Mouse (Mus musculus) hindbrain, embryonic 16.5 days (tissue): ENCODE results near the gene Cox7a1. TPM values are rescaled to one million over a fixed set of nuclear protein-coding genes. Genes with fewer than 3 reads are reported as not detected.
"Not testable (repeated sequence)": the region's sequence is repeated elsewhere in the genome, so short reads cannot be mapped to it uniquely, and the experiment has no call there.

ENCODE experiments used
- ATAC-seq: fragments of 200-750 bp; cut with Nextera tagmentation; 2 replicates; pipeline ENCODE4 v1.8.0; 2017; ENCODE audit warnings: moderate TSS enrichment, moderate library complexity
- H3K27ac ChIP-seq: fragments of 300-500 bp; sonication (generic); 2 replicates; pipeline ENCODE4 v1.5.1; 2014; ENCODE audit warnings: low read depth, mild to moderate bottlenecking, control low read depth, low read length, moderate library complexity
- H3K27me3 ChIP-seq: fragments of 300-500 bp; sonication (generic); replicated peaks from 2 replicates; pipeline ENCODE4 v1.6.1; 2014; ENCODE audit warnings: low read length; ENCODE audit not compliant: control insufficient read depth, insufficient read depth
- H3K36me3 ChIP-seq: fragments of 300-500 bp; sonication (generic); 2 replicates; pipeline ENCODE4 v1.6.1; 2014; ENCODE audit warnings: mild to moderate bottlenecking, low read length, moderate library complexity, mixed read lengths; ENCODE audit not compliant: control insufficient read depth, insufficient read depth
- H3K4me1 ChIP-seq: fragments of 300-500 bp; sonication (generic); 2 replicates; pipeline ENCODE4 v1.6.1; 2014; ENCODE audit warnings: low read depth, low read length; ENCODE audit not compliant: control insufficient read depth, insufficient read depth
- H3K4me2 ChIP-seq: fragments of 300-500 bp; sonication (generic); 2 replicates; pipeline ENCODE4 v1.6.1; 2014; ENCODE audit warnings: mild to moderate bottlenecking, low read length, control low read depth, moderate library complexity
- H3K4me3 ChIP-seq: fragments of 300-500 bp; sonication (generic); 2 replicates; pipeline ENCODE4 v1.5.1; 2014; ENCODE audit warnings: mild to moderate bottlenecking, low read length, control low read depth, moderate library complexity
- H3K9ac ChIP-seq: fragments of 300-500 bp; sonication (generic); 2 replicates; pipeline ENCODE4 v1.6.1; 2014; ENCODE audit warnings: low read depth, mild to moderate bottlenecking, control low read depth, low read length, moderate library complexity
- H3K9me3 ChIP-seq: fragments of 300-500 bp; sonication (generic); 2 replicates; pipeline ENCODE4 v1.6.1; 2014; ENCODE audit warnings: mild to moderate bottlenecking, low read length, moderate library complexity; ENCODE audit not compliant: control insufficient read depth
- WGBS: fragments of 180-500 bp; shearing (Covaris S2); extraction: QIAGEN DNeasy Blood & Tissue Kit; methylation state at CpG from one replicate; pipeline ENCODE4 v1.1.7; 2014; 5-methylcytosine and 5-hydroxymethylcytosine counted together
- polyA plus RNA-seq: library from polyadenylated mRNA; unstranded; fragments of >200 nt; fragmentation: Nextera tagmentation; extraction: Ambion mirVana; gene quantifications from 2 replicates; pipeline ENCODE4 v1.2.1, GENCODE M21; 2015

Cox7a1 gene
- polyA plus RNA-seq, 1 experiment from 2014 or later: 5.6 TPM

- no peak for ATAC-seq
- Histone ChIP-seq H3K4me3 (peak overlapping the region; percentile 52), H3K27me3 (no peaks in the 10 kb centered on the region), H3K36me3 (peaks cover 10% of the 10 kb centered on the region), H3K4me2 (peak overlapping the region; percentile 50), H3K4me1 (peaks cover 15% of the 10 kb centered on the region), H3K9ac (peak overlapping the region; percentile 79), H3K9me3 (peaks cover under 1% of the 10 kb centered on the region), H3K27ac (peak overlapping the region; percentile 95)
- 2% methylated on average over 21 of the region's 21 CpGs for WGBS
Measured at GRCm38 (mm10) chr7:30168914-30169582, 14.9 kb upstream of the Cox7a1 start.

- WGBS: under 1% methylated on average over 36 of the region's 36 CpGs
- peak; percentile 97 for ATAC-seq
- Histone ChIP-seq H3K4me2 (peak within 1 kb of the TSS; percentile 79), H3K27me3 (no peaks in the 10 kb centered on the region), H3K4me3 (peak within 1 kb of the TSS; percentile 52), H3K36me3 (peaks cover 9% of the 10 kb centered on the region), H3K9ac (peak within 1 kb of the TSS; percentile 79), H3K9me3 (no peaks in the 10 kb centered on the region; the same call in 1 of the 2 replicates), H3K27ac (peak within 1 kb of the TSS; percentile 95), H3K4me1 (peaks cover 15% of the 10 kb centered on the region)
Measured at GRCm38 (mm10) chr7:30169583-30170282, 14.2 kb upstream of the Cox7a1 start, which contains the start of gene Zfp146. Gene Zfp146 (minus strand): TSS chr7:30169750.

DNA sequence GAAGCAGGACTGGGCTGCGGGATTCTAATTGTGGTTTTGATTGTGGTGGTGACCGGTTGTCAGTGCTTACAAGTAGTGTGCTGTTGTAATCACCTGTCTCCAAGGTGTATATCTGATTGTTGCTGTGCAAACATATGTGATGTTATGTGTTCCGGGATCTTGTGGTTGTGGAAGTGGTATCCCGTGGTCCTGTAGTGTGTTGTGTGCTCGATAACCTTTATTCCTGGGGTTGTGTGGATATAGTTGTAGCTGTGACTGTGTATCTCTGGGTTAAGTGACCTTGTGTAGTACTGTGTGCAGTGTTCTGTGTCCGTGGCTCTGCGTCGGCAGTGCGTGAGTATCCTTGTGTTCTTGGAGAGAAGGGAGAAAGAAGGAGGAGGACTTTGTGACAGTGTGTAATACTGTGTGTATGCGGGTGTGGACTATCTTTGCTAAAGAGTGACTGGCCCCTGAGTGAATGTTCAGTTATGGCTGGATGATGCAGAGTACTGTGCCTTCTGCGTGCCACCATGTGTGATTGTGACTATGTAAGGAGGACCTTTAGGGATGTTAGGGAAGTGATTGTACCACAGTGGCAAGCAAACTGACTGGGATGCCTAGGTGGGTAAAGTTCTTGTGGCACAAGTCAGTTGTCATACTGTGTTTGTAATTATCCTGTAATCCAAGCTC, 13.5 kb upstream of the Cox7a1 start:
- H3K4me2 ChIP-seq: peak overlapping the region; percentile 79
- peaks cover 15% of the 10 kb centered on the region for H3K4me1 ChIP-seq
- ATAC-seq: peak; percentile 51
- H3K36me3 ChIP-seq: peaks cover 5% of the 10 kb centered on the region
- H3K27me3 ChIP-seq: no peaks in the 10 kb centered on the region
- peak overlapping the region; percentile 95 for H3K27ac ChIP-seq
- peak overlapping the region; percentile 79 for H3K9ac ChIP-seq
- H3K4me3 ChIP-seq: peak overlapping the region; percentile 52
- H3K9me3 ChIP-seq: no peaks in the 10 kb centered on the region; the same call in 1 of the 2 replicates
- 22% methylated on average over 11 of the region's 11 CpGs for WGBS

GRCm38 (mm10) chr7:30176474-30176873, 7.5 kb upstream of the Cox7a1 start:
- no peak for ATAC-seq
- Histone ChIP-seq H3K4me1 (no peaks in the 10 kb centered on the region; the same call in 1 of the 2 replicates), H3K9me3 (no peaks in the 10 kb centered on the region), H3K4me2 (no peak overlapping the region), H3K9ac (no peak overlapping the region), H3K27ac (no peak overlapping the region), H3K4me3 (no peak overlapping the region), H3K36me3 (peaks cover 15% of the 10 kb centered on the region), H3K27me3 (no peaks in the 10 kb centered on the region)
- 80% methylated on average over 12 of the region's 12 CpGs for WGBS

GRCm38 (mm10) chr7:30178256-30178655, 5.7 kb upstream of the Cox7a1 start:
- Histone ChIP-seq H3K4me1 (no peaks in the 10 kb centered on the region; the same call in 1 of the 2 replicates), H3K4me2 (no peak overlapping the region), H3K9me3 (no peaks in the 10 kb centered on the region), H3K4me3 (no peak overlapping the region), H3K9ac (no peak overlapping the region), H3K36me3 (peaks cover 15% of the 10 kb centered on the region), H3K27ac (no peak overlapping the region), H3K27me3 (no peaks in the 10 kb centered on the region)
- ATAC-seq: no peak
- WGBS: 89% methylated on average over 11 of the region's 11 CpGs

GRCm38 (mm10) chr7:30181308-30181707, 2.6 kb upstream of the Cox7a1 start:
- Histone ChIP-seq H3K4me2 (no peak overlapping the region), H3K9ac (no peak overlapping the region), H3K27ac (peak overlapping the region; percentile 4; the same call in 1 of the 2 replicates), H3K4me3 (no peak overlapping the region), H3K9me3 (no peaks in the 10 kb centered on the region), H3K27me3 (no peaks in the 10 kb centered on the region), H3K4me1 (no peaks in the 10 kb centered on the region; the same call in 1 of the 2 replicates), H3K36me3 (peaks cover 15% of the 10 kb centered on the region)
- WGBS: 0% methylated on average over 4 of the region's 4 CpGs
- ATAC-seq: peak; percentile 46

- H3K4me2 ChIP-seq, H3K9ac ChIP-seq, H3K27me3 ChIP-seq, H3K4me3 ChIP-seq, H3K9me3 ChIP-seq, H3K4me1 ChIP-seq, H3K27ac ChIP-seq: not testable (repeated sequence)
- WGBS: 89% methylated on average over 9 of the region's 10 CpGs
- 0 out of 2 replicates have a peak, but pooled peaks have one; percentile 6 for ATAC-seq
- H3K36me3 ChIP-seq: peaks cover 19% of the 10 kb centered on the region
Measured at GRCm38 (mm10) chr7:30181929-30182328, 2.0 kb upstream of the Cox7a1 start.

DNA sequence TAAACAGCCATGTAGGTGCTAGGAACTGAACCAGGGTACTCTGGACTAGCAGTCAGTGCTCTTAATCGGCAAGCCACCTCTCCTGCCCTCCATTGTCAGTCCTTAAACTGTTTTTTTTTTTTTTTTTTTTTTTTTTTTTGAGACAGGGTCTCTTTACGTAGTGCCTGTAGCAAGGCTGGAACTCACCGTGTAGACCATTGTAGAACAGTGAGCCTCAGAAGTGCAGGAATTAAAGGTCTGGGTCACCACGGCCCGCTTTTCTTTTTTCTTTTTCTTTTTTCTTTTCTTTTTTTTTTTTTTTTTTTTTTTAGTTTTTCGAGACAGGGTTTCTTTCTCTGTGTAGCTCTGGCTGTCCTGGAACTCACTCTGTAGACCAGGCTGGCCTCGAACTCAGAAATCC, 755 bp upstream of the Cox7a1 start:
- not testable (repeated sequence) for H3K9ac ChIP-seq, H3K9me3 ChIP-seq, H3K27ac ChIP-seq, H3K27me3 ChIP-seq, H3K4me1 ChIP-seq, H3K4me2 ChIP-seq, H3K4me3 ChIP-seq, ATAC-seq
- peaks cover 18% of the 10 kb centered on the region for H3K36me3 ChIP-seq
- 73% methylated on average over 6 of the region's 7 CpGs for WGBS
